Comparison of ENCODE assay signal across 8 mouse cellular contexts in the genomic region with DNA sequence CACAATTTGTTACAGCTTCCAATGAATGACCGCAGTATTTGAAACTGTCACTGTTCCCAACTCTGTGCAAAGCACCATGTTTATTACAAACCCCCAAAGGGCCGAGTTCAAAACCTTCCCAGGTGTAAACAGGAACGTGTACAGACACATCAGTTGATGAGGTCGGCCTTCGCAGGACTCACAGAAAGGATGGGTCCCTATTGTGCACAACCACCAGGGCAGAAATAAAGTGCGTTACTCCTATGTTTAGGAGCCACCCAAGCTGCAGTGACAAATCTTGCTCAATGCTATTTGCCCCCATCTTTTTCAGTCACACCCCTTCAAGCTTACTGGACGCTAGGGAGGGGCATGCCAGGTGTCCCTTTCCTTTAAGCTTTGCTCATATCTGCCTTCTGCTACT. TPM values are rescaled to one million over a fixed set of nuclear protein-coding genes. Genes with fewer than 3 reads are reported as not detected.
A peak's percentile ranks its signal among the peaks of the same experiment; 100 is the strongest.
DNase-seq lines count a peak whose midpoint lies in the region; ATAC-seq and TF ChIP-seq lines count a peak whose summit lies in the region.

No protein-coding gene starts in this region.

- peak overlapping the region; percentile 59 for H3K4me2 ChIP-seq in hindbrain, embryonic 11.5 days (replicated peaks; ENCODE audit: low read depth, low read length)

- no peak for DNase-seq in heart, adult 2 months
- no peak for DNase-seq in heart, adult 9 months (ENCODE audit: low spot score in 2 of 2)
- peak; percentile 13 for DNase-seq in ES-CJ7 (ENCODE audit: low read depth, low spot score)
- no peak for DNase-seq in hindbrain, embryonic 11.5 days (ENCODE audit: low spot score)
- DNase-seq in midbrain, embryonic 10.5 days (ENCODE audit: low spot score): no peak
- no peak for DNase-seq in adrenal gland, postnatal 4 days (ENCODE audit: low spot score in 2 of 2)
- no peak for DNase-seq in kidney, postnatal 25 days
- DNase-seq in left cerebral cortex, postnatal 14 days (ENCODE audit: low spot score in 2 of 2): no peak

- intact Hi-C loops in heart, adult 2 months (cut with DNase I): no loop called here
- intact Hi-C loops in left cerebral cortex, postnatal 14 days (cut with DNase I): no loop called here

- no peak overlapping the region for H3K27ac ChIP-seq in heart, adult 2 months
- no peak overlapping the region for H3K27ac ChIP-seq in hindbrain, embryonic 11.5 days (ENCODE audit: low read depth, low read length)
- H3K27ac ChIP-seq in midbrain, embryonic 10.5 days (replicated peaks): no peak overlapping the region

- WGBS in heart, adult 2 months: 46% methylated on average over 7 of the region's 7 CpGs
- 38% methylated on average over 7 of the region's 7 CpGs for WGBS in hindbrain, embryonic 11.5 days
- 47% methylated on average over 7 of the region's 7 CpGs for WGBS in midbrain, embryonic 10.5 days

- H3K9ac ChIP-seq in heart, adult 2 months (ENCODE audit: low read depth, low read length): no peak overlapping the region
- no peak overlapping the region for H3K9ac ChIP-seq in hindbrain, embryonic 11.5 days (ENCODE audit: low read depth, low read length)

- H3K27me3 ChIP-seq in heart, adult 2 months (ENCODE audit: control insufficient read depth, insufficient read depth, low read length): no peaks in the 10 kb centered on the region
- no peaks in the 10 kb centered on the region for H3K27me3 ChIP-seq in hindbrain, embryonic 11.5 days (ENCODE audit: control insufficient read depth, insufficient read depth, low read length)
- H3K27me3 ChIP-seq in midbrain, embryonic 10.5 days (ENCODE audit: low read depth, poor library complexity, severe bottlenecking): no peaks in the 10 kb centered on the region

- H3K4me1 ChIP-seq in heart, adult 2 months (ENCODE audit: control insufficient read depth, insufficient read depth, low read length): peaks cover 2% of the 10 kb centered on the region; the same call in 1 of the 2 replicates
- no peaks in the 10 kb centered on the region; the same call in 1 of the 2 replicates for H3K4me1 ChIP-seq in hindbrain, embryonic 11.5 days (replicated peaks; ENCODE audit: control insufficient read depth, insufficient read depth, low read length)
- H3K4me1 ChIP-seq in midbrain, embryonic 10.5 days: peaks cover 22% of the 10 kb centered on the region

- no peak for TF ChIP-seq CTCF in heart, adult 2 months (IDR thresholded peaks at IDR 0.05)

- TF ChIP-seq POLR2A in heart, adult 2 months (IDR thresholded peaks at IDR 0.05; ENCODE audit: insufficient read depth, low read depth, low read length): no peak

- H3K36me3 ChIP-seq in heart, adult 2 months (ENCODE audit: control insufficient read depth, insufficient read depth, low read length): no peaks in the 10 kb centered on the region; the same call in 1 of the 2 replicates
- H3K36me3 ChIP-seq in hindbrain, embryonic 11.5 days (ENCODE audit: control insufficient read depth, insufficient read depth, low read length): no peaks in the 10 kb centered on the region
- H3K36me3 ChIP-seq in midbrain, embryonic 10.5 days: no peaks in the 10 kb centered on the region

- peaks cover 4% of the 10 kb centered on the region; the same call in 1 of the 2 replicates for H3K79me2 ChIP-seq in heart, adult 2 months (replicated peaks; ENCODE audit: control insufficient read depth, insufficient read depth, low read length)

- H3K4me3 ChIP-seq in heart, adult 2 months: peak overlapping the region; percentile 97
- peak overlapping the region; percentile 73 for H3K4me3 ChIP-seq in hindbrain, embryonic 11.5 days (ENCODE audit: low read depth, low read length)
- peak overlapping the region; percentile 94 for H3K4me3 ChIP-seq in midbrain, embryonic 10.5 days

- TF ChIP-seq EP300 in heart, adult 2 months (IDR thresholded peaks at IDR 0.05; ENCODE audit: insufficient read depth, low read depth, low read length): no peak

- ATAC-seq in hindbrain, embryonic 11.5 days (ENCODE audit: low FRiP score): no peak

- H3K9me3 ChIP-seq in hindbrain, embryonic 11.5 days (ENCODE audit: control insufficient read depth, low read length): no peaks in the 10 kb centered on the region
- no peaks in the 10 kb centered on the region for H3K9me3 ChIP-seq in midbrain, embryonic 10.5 days (replicated peaks)

RNA-seq across cellular contexts. Expression of gene Mapkap1, which starts 1.0 kb away (rescaled TPM):
- 10 to 100 TPM; 63.6 to 70.1 TPM for total RNA-seq in heart, adult 2 months (2021)
- polyA plus RNA-seq in heart, adult 2 months (2012; rRNA removed): 30.6 and 51.5 TPM in 2 replicates
- 92.5 and 101 TPM in 2 replicates for polyA plus RNA-seq in hindbrain, embryonic 11.5 days (2014; fragmentation: Nextera tagmentation; extraction: Ambion mirVana)
- polyA plus RNA-seq in midbrain, embryonic 10.5 days (2016; fragmentation: Nextera tagmentation; extraction: Ambion mirVana): 93.4 and 103 TPM in 2 replicates
- 10 to 100 TPM; 67.2 to 70.4 TPM for total RNA-seq in adrenal gland, postnatal 4 days (2021)
- total RNA-seq in left cerebral cortex, postnatal 14 days (2021): 10 to 100 TPM; 63.1 to 66.3 TPM

RNA-seq across cellular contexts. Expression of gene Pbx3, which starts 34.7 kb away (rescaled TPM):
- 1 to 10 TPM; 9.7 to 9.8 TPM for total RNA-seq in heart, adult 2 months (2021)
- 6.1 and 10.0 TPM in 2 replicates for polyA plus RNA-seq in heart, adult 2 months (2012; rRNA removed)
- 87.4 and 90.3 TPM in 2 replicates for polyA plus RNA-seq in hindbrain, embryonic 11.5 days (2014; fragmentation: Nextera tagmentation; extraction: Ambion mirVana)
- polyA plus RNA-seq in midbrain, embryonic 10.5 days (2016; fragmentation: Nextera tagmentation; extraction: Ambion mirVana): 32.3 and 35.9 TPM in 2 replicates
- 100 to 1,000 TPM in 1 of 2 experiments, 10 to 100 TPM in 1; 94.9 to 108 TPM for total RNA-seq in adrenal gland, postnatal 4 days (2021)
- 10 to 100 TPM; 11.2 to 17.0 TPM for total RNA-seq in left cerebral cortex, postnatal 14 days (2021)

Comparison
In these comparisons a context has a peak if more than half of its experiments do, and no peak if none do; other contexts are left out.
1. RNA of gene Pbx3, which starts 34.7 kb away (total RNA-seq): 94.9 to 108 TPM in adrenal gland, postnatal 4 days; 11.2 to 17.0 TPM in left cerebral cortex, postnatal 14 days and 9.7 to 9.8 TPM in heart, adult 2 months; every median in the first group is over 4 times any median in the second.
2. Peak in every context shown above with its lines, with median percentiles within 50 percentile points of each other: H3K4me3 ChIP-seq.